Mouse (Mus musculus): ENCODE results near the gene Nf1.
A peak's percentile ranks its signal among the peaks of the same experiment; 100 is the strongest.
"Not testable (repeated sequence)": the region's sequence is repeated elsewhere in the genome, so short reads cannot be mapped to it uniquely, and the experiment has no call there.

The Nf1 gene

DNA sequence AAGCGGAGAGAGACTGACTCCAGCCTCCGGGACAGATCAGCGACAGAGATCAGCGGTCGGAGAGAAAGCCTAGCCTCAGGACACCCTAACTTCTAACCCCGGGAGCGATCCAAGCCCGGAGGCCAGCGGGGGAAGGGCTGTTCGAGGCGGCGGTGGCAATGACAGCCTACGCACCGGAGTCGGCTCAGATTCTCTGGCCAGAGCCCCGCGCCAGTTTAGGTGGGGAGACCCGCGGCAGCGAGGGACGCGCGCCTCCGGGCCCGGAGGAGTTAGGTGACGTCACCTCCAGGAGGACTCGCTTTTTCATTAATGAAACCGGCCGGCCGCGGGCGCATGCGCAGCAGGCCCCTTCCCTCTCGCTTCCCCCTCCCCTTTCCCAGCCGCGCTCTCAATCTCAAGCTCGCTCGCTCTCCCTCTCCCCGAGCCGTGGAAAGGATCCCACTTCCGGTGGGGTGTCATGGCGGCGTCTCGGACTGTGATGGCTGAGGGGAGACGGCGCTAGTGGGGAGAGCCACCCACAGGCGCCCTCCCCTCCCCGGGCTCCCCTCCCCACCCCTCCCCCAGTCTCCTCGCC is at the start of gene Nf1:
Gene Nf1 (plus strand): TSS at position 460 of the 574 bp plus-strand sequence.
- peak; percentile 93 to 95 for DNase-seq

- peak in 1 of 2 experiments; percentile 47 for DNase-seq
Observed at GRCm38 (mm10) chr11:79290473-79290872, 49.0 kb upstream of the Nf1 start.

DNA sequence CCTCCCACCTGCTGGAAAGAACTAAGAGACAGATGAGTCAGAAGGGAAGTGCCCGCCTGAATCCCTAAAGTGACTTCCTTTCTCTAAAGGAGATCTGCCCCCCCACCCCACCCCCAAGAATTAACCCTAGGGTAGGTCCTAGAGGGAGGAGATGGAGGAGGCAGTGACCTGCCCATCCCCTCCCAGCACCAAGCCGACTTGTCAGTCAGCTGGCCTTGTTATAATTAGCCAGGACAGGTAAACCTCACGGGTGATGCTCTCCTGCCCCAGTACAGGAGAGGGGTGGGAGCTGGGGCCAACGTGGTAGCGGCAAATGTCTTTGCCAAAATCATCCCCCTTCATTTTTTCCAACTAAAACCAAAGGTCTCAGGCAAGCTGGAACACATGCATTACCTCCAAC is 47.8 kb upstream of the Nf1 start:
- no peak for DNase-seq

DNA sequence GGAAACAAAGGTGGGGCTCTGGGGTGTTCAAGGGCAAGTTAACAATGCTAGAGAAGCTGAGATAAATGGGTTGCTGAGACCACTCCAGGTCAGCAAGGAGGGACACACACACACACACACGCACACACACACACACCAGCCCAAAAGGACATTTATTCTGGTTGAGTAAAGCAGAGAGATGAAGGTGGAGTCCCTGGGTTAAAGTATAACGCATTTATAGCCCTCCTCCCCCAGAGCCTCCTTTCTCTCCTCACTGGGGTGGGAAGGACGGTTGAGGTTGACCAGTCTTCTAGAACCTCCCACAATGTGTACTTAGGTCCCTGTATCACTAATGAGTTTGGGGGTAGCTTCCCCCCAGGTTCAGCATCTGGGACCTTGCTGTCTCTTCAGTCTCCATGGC is 47.4 kb upstream of the Nf1 start:
- peak; percentile 56 to 83 for DNase-seq

DNA sequence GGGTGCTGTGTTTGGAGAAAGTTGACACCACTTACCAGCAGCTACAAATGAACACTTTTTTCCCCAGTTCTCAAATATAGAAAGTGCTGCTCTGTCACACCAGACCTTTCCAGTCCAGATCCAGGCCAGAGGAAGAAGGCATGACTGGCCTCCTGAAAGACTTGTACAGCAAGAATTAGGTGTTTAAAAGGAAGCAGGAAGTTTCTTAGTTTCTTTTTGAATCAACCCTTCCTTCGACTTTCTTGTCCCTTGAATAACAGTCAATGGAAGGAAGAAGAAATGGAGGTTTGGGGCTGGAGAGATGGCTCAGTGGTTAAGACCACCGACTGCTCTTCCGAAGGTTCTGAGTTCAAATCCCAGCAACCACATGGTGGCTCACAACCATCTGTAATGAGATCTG is 46.5 kb upstream of the Nf1 start:
- no peak for DNase-seq

- no peak for DNase-seq
Observed at GRCm38 (mm10) chr11:79293971-79294370, 45.5 kb upstream of the Nf1 start.

- peak in 1 of 2 experiments; percentile 60 for DNase-seq
Observed at GRCm38 (mm10) chr11:79296167-79296566, 43.3 kb upstream of the Nf1 start.

GRCm38 (mm10) chr11:79296856-79297491 is 42.5 kb upstream of the Nf1 start, which contains the start of gene Gm9964:
Gene Gm9964, minus strand, starts transcription at chr11:79296906.
- DNase-seq: no peak

GRCm38 (mm10) chr11:79299719-79300431 is 39.6 kb upstream of the Nf1 start:
- no peak for DNase-seq

- DNase-seq: no peak
Observed at GRCm38 (mm10) chr11:79303109-79303508, 36.4 kb upstream of the Nf1 start.

DNA sequence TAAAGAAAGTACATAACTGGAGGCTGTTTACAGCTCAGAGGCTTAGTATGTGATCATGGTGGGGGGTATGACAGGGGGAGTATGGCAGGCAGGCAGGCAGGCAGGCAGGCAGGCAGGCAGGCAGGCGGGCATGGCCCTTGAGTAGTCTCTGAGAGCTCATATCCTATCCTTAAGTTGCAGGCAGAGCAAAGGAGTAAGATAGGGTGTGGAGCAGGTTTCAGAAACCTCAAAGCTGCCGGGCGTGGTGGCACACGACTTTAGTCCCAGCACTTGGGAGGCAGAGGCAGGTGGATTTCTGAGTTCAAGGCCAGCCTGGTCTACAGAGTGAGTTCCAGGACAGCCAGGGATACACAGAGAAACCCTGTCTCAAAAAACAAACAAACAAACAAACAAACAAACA is 35.2 kb upstream of the Nf1 start:
- DNase-seq: not testable (repeated sequence)

GRCm38 (mm10) chr11:79305697-79306340 is 33.7 kb upstream of the Nf1 start:
- no peak for DNase-seq

DNA sequence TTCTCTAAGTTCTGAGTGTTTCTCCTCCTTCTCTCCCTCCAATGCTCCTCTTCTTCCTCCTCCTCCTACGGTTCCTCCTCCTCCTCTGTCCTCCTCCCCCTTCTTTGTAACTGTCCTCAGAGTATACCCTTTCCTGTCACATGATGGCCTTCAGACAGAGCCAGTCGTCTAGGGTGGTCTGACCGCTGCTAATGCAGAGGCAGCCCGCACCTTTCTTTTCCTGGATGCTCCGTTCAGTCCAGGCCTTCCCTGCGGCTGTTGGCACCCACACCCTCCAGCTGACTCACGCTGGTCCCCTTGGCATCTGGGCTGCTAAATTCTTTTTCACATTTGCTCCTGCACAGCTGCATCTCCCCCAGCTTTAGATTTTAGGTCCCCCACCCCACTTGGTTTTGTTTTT is 33.0 kb upstream of the Nf1 start:
- no peak for DNase-seq

DNA sequence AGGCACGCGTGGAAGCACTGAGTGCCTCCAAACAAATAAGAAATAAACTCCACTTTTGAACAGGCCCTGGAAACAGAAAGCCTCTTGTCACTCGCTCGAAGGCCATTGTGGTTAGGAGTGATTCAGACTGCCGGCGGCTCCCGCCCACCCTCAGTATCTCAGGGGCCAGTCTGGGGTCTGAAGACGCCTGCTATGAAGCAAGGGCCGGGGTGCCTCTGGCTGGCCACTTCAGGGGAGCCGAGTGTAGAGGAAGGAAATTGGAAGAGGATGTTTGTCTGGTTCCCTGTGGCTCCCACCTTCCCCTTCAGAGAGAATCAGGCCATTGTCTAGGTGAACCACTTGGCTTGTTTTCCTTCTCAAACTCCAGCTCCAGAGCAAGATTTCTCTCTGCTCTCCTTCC is 32.5 kb upstream of the Nf1 start:
- DNase-seq: no peak

DNA sequence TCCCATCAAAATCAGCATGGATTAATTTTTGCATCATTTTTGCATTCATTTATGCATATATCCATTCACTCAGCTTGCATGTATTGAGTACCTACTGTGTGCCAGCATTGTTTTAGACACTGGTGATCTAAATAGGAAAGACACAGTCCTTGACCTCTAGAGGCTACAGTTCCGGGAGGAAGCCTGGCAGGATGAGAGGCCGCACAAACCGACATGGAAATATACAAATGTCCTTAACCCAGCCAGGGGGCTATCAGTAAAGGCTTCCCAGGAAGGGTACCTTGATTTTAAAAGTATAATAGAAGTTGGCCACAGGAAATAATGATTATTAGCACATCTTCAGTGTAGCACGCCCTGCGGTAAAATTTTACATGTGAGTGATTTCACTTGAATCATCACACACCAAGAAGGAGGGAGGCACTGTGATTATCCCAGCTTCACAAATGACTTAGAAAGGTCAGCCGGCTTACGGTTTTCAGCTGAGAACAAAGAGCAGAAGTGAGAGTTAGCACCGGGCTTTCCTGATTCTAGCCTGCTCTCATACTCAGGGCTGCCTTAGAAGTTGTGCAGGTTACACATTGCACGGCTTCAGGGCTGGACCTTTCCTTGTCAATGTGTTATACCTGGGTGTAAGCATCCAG is 31.8 kb upstream of the Nf1 start:
- no peak for DNase-seq

- no peak for DNase-seq
Observed at GRCm38 (mm10) chr11:79310467-79310866, 29.0 kb upstream of the Nf1 start.

- DNase-seq: no peak
Observed at GRCm38 (mm10) chr11:79316807-79317345, 22.6 kb upstream of the Nf1 start.

- DNase-seq: no peak
Observed at GRCm38 (mm10) chr11:79319807-79320206, 19.7 kb upstream of the Nf1 start.

DNA sequence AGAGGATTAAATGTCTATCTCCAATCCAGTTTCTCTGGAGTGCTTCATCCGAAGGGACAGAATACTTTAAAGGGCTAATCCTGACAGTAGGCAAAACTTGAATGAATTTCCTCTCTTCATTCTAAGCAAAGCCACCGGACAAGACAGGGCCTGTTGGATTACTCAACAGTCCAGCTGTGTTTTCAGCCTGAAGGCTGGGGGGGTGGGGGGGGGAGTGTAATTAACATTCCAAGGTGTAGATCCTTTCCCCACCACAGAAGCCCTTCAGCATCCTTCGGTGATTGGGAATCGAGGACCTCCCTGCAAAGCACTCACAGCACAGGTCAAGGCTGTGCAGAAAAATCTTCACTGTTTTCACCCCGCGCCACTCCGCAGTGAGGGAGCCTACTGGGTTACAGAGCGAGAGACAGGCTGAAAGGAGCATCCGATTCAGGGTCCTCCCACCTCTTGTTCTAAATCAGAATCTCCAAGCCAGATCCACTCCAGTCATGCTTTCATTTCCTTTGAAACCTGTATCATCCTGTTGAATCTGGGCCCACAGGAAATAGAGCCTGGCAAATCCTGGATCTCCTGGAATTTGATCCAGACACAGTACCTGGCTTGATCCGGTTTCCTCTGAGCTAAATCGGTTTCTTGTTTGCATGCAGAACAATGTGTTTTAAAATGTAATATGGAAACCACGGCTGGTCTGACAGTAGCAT is 15.4 kb upstream of the Nf1 start:
- DNase-seq: peak in 1 of 2 experiments; percentile 19

DNA sequence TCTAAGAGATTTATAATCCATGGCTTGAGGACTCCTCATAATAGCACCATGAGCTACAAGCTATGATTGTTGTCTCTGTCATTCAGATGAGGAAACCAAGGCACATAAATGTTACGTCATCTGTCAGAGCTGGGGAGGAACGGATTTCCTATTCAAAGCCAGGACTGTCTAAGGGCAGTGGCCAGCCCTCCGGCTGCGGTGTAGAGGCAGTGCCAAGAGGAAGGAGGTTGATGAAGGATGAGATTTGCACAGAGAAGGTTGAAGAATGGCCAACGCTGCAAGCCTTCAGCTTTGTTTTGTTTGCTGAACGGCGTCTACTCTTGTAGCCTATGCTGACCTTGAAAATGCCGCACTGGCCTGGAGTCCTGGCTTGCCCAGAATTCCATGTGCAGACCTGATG is 13.8 kb upstream of the Nf1 start:
- DNase-seq: peak; percentile 37 to 43

DNA sequence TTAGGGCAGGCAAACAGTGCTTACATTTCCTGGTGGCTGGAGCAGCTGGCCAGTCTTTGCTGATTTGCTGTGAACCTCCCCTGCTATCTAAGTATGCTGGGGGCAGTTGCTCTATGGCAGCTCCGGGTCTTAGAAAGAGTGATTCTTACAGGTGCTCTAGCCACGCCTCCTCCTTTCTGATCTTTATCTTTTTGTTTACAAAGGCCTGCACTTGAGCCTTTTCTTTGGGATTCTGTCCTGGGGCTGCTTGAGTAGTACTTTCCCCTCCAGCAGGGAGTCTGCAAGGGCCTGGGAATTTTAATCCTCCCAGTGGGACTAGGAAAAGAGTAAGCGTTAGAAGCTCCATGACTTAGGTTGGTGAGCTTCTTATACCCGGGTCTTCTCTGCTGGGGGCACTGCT is 12.4 kb upstream of the Nf1 start:
- DNase-seq: no peak

GRCm38 (mm10) chr11:79328060-79328459 is 11.4 kb upstream of the Nf1 start:
- DNase-seq: no peak

Measured in kidney, adult 8-10 months (tissue).